ENCODE assay signal across 8 mouse cellular contexts in the genomic region with DNA sequence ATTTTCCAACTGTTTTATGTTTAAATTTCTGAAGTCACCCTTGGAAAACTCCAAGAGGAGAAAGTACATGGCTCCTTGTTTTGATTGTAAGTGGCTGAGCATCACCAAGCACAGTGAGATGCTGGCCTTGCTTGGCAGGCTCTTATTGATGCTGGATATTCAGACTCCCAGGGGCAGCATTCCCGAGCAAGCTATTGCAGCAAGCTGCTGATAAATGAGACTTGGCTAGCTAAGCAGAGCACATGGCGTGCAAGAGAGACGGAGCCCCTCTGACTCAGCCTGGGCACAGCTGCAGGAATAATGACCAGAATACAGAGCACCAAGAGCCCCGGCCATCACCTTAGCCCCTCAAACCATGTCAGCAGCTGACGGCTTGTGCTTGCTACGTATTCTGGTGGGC.
DNase-seq lines count a peak whose midpoint lies in the region; ATAC-seq lines count a peak whose summit lies in the region.
"Had no signal": no experiment of that assay in that cellular context is flagged by ENCODE, and none has a peak within 500 bp of the region (broad histone marks: within the 10 kb centered on the region; RNA-seq: fewer than 3 reads in every experiment).

No protein-coding gene starts in this region.

- H3K4me1 ChIP-seq in midbrain, embryonic 16.5 days (ENCODE audit: control insufficient read depth, insufficient read depth, low read length), result no peaks in the 10 kb centered on the region

- DNase-seq in left cerebral cortex, postnatal 4 days, result peak; percentile 61
- no peak for DNase-seq in left cerebral cortex, adult 9 months (ENCODE audit: low spot score in 2 of 2)
- peak; percentile 47 to 52 for DNase-seq in gastrocnemius, adult 8-10 months (ENCODE audit: low spot score in 2 of 2)
- peak; percentile 37 to 47 for DNase-seq in heart, postnatal 36 days
- no peak for DNase-seq in right cerebral cortex, adult 18-20 months

- H3K9ac ChIP-seq in midbrain, embryonic 16.5 days (ENCODE audit: low read depth, low read length), result no peak overlapping the region

- no peaks in the 10 kb centered on the region for H3K36me3 ChIP-seq in midbrain, embryonic 16.5 days (ENCODE audit: control insufficient read depth, insufficient read depth, low read length)

- no peak overlapping the region for H3K4me3 ChIP-seq in midbrain, embryonic 16.5 days (ENCODE audit: low read depth, low read length)
- H3K4me3 ChIP-seq: erythroblast, embryonic 14.5 days had no signal

- H3K9me3 ChIP-seq in midbrain, embryonic 16.5 days (replicated peaks; ENCODE audit: control insufficient read depth, low read length, poor library complexity, severe bottlenecking), result no peaks in the 10 kb centered on the region

- 0 out of 2 replicates have a peak overlapping the region, but pooled peaks have one; percentile 15 for H3K27ac ChIP-seq in midbrain, embryonic 16.5 days (ENCODE audit: low read length)

- intact Hi-C loops in left cerebral cortex, postnatal 4 days (cut with DNase I), result no loop called here
- intact Hi-C loops in heart, postnatal 36 days (cut with DNase I), result no loop called here

- no peaks in the 10 kb centered on the region for H3K27me3 ChIP-seq in midbrain, embryonic 16.5 days (ENCODE audit: control insufficient read depth, insufficient read depth, low read depth, low read length)

- peak; percentile 54; the same call in 1 of the 2 replicates for ATAC-seq in midbrain, embryonic 16.5 days
- ATAC-seq in activated CD4-positive, CD25-positive, alpha-beta regulatory T cell, adult 4 months, result no peak

- no peak overlapping the region for H3K4me2 ChIP-seq in midbrain, embryonic 16.5 days (ENCODE audit: low read length)

- 45% methylated on average over 6 of the region's 6 CpGs for WGBS in midbrain, embryonic 16.5 days

Comparison
In these comparisons a context has a peak if more than half of its experiments do, and no peak if none do; other contexts are left out.
1. DNase-seq: peak in left cerebral cortex, postnatal 4 days (single experiment), gastrocnemius, adult 8-10 months (2 of 2) and heart, postnatal 36 days (2 of 2); none in left cerebral cortex, adult 9 months (0 of 2) and right cerebral cortex, adult 18-20 months (single experiment).